Mouse (Mus musculus) right cerebral cortex, adult 18-20 months (tissue): ENCODE measurements around the gene Il25.
"Not testable (repeated sequence)": the region's sequence is repeated elsewhere in the genome, so short reads cannot be mapped to it uniquely, and the experiment has no call there.

Experiments used
- DNase-seq: peaks from one replicate; pipeline ENCODE4 v3.0.0; 2022; ENCODE audit warnings: mixed read lengths

The Il25 gene

DNA sequence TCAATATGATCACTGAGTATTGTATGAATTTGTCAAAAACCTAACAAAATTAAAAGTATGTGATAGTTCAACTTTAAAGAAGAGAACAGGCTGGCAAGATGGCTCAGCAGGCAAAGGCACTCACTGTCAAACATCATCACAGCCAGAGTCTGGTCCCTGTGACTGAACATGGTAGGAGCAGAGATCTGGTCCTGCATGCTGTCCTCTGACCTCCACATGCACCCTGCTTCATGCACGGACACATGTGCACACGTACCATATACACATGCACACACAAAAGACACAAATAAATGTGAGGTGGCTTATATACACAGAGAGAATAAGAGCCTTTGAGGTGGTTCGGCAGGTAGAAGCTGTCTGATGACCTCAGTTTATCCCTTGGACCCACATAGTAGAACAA is 23.0 kb downstream of the Il25 start:
- no peak for DNase-seq

DNA sequence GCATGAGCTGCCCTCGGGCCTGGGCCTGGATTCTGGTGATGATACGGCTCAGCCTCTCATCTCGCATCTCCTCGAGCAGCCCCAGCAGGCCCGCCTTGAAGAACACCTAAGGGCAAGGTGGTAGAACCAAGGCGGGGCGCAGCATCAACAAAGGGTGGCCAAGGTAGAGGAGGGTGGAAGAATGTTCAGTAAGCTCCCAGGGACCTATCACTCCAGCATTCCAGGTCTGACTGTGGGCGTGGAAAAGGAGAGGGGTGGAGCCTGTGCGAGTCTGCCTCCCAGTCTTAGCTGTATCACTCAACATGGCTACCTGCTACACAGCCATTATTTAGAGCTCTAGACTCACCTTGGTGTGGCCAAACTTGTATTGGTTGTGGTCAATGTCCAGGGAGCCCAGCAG is 24.0 kb downstream of the Il25 start:
- DNase-seq, result no peak

DNA sequence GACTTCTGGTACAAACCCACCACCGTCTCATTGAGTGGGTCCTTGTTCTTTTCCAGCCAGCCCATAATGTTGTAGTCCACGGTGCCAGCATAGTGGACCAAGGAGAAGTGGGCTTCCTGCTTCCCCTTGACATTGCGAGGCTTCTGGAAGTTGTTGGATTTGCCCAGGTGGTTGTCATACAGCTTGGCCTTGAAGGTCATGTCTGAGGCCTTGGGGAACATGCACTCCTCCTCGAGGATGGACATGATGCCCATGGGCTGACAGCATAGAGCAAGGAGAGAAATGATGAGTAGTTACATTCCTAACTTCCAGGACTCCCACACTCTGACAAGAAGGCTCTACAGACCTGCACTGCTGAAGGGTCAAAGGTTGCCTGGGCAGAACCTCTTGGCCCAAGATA is 26.0 kb downstream of the Il25 start:
- no peak for DNase-seq

DNA sequence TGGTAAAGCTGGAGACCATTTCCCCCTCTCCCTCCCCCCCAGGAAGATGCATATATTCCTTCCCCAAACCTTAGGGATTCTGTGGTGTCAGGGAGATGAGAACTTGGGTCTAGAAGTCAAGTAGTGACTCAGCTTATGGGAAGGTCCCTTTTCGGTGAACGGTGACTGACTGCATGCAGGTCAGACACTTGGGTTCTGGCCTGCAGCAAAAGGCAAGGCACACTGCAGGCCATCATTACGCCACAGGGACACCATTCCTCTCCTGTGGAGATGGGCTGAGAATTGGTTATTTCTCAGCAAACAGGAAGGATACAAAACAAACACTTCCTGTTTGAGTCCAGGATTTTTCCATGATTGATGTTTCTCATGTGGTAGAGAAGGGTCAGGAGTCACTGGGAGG is 26.7 kb downstream of the Il25 start:
- DNase-seq, result no peak

DNA sequence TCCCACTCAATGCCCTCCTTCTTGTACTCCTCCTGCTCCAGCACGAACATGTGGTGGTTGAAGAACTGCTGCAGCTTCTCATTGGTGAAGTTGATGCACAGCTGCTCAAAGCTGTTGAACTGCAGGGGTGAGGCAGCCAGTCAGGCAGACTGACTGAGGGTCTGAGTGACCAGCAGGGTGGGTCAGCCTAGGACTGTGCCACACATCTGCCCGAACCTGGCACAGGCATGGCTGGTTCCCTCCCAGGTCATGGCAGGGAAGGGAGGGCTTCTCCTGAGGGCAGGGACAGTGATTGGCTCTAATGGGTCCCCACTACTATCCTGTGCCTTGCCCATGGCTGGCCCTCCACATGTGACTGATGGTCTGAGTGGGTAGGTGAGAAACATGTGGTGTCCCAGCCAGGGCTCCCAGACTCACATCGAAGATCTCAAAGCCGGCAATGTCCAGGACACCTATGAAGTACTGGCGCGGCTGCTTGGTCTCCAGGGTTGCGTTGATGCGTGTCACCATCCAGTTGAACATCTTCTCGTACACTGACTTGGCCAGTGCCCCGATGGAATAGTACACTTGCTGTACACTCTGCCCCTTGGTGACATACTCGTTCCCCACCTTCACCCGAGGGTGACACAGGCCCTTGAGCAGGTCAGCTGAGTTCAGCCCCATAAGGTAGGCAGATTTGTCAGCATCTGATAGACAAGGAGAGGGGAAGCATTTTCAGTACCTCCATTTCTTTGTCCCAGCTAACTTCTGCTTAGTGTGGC is 27.5 kb downstream of the Il25 start:
- not testable (repeated sequence) for DNase-seq

DNA sequence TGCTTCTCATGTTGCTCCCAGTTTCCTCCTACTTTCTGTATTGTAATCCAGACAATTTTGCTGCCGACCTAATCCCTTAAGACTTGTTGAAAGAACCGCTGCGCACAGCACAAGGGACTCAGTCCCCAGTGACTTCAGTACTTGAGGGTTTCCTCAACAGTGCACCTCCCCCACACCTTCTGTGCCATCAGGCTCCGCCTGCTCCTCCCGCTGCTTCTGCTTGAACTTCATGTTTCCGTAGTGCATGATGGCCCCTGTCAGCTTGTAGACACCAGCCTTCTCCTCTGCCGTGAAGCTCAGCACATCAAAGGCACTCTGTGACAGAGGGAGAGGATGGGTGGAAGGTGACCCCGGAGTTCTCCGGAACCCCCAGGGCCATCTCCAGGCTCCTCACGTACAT is 28.3 kb downstream of the Il25 start:
- DNase-seq, result peak; percentile 28

DNA sequence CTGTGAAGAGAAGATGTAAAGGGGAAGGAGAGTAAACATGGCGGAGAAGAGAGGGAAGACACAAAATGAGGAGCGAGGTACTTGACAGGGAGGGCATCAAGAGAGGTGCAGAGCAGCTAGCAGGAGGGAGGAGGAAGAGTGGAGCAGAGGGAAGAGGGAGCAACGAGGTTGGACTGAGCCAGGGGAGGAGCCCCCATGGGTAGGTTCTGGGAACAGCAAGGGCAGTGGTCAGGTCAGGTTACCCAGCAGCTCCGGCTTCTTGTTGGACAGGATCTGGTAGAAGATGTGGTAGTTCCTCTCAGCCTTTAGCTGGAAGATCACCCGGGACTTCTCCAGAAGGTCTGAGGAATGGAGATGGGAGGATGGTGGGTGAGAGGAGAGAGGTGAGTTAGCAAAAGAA is 29.0 kb downstream of the Il25 start:
- DNase-seq, result no peak

DNA sequence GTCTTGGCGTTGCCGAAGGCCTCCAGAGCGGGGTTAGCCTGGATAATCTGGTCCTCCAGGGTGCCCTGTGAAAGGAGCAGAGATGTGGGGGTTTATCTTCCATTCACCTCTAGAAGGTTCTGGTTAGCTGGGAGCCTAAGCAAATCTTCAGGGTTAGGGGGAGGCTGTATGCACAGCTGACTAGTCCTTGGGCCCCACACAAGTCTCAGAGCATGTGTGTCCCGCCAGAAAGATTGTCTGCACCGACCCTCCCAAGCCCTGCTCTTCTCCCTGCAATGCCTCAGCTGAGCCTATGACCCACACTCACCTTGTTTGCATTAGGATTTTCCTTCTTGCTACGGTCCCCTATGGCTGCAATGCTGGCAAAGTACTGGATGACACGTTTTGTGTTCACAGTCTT is 30.2 kb downstream of the Il25 start:
- no peak for DNase-seq

DNA sequence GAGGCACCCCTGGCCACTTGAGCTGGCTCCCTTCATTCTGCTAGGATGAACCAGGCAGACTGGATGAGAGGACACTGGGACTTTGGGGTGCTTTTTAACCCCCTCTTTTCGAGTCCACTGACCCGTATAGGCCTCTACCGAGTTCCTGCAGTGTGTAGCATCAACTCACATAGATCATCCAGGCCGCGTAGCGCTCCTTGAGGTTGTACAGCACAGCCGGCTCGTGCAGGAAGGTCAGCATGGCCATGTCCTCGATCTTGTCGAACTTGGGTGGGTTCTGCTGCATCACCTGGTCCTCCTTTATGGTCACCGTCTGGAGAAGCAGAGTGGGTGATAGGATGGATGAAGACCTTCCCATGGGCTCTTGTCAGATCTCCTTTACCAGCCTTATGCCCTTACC is 31.2 kb downstream of the Il25 start:
- DNase-seq, result no peak

DNA sequence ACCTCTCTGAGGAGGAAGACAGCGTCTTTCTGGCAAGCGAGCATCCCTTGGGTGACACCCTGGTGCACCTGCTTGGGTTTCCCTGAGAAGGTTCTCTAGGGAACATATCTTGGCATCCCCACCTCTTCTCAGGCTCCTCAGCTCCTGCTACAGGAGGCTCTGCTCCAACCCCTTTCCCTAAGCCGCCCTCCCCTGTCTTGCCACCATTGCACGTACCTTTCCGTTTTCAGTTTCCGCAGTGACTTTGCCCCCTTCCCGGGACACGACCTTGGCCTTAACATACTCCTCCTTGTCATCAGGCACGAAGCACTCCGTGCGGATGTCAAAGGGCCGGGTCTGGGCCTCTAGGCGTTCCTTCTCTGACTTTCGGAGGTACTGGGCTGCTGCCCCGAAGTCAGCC is 32.5 kb downstream of the Il25 start:
- DNase-seq, result no peak

DNA sequence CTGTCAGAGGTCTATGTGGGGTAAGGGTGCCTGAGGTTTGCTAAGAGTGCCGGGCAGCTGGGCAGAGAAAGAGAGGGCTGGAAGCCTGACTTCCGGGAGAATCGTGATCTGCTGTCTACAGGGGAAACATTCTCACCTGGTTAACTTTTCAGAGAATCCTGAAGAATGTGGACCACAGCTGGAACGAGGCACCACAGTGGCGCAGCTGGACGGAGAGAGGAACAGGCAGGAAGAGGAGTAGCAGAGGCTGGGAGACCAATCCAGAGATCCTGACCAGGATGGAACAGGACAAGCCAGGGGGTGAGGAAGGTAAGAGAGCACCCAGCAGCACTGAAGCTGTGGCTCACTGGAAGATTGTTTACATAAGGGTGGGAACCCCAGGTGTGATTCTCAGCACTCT is 33.1 kb downstream of the Il25 start:
- no peak for DNase-seq

DNA sequence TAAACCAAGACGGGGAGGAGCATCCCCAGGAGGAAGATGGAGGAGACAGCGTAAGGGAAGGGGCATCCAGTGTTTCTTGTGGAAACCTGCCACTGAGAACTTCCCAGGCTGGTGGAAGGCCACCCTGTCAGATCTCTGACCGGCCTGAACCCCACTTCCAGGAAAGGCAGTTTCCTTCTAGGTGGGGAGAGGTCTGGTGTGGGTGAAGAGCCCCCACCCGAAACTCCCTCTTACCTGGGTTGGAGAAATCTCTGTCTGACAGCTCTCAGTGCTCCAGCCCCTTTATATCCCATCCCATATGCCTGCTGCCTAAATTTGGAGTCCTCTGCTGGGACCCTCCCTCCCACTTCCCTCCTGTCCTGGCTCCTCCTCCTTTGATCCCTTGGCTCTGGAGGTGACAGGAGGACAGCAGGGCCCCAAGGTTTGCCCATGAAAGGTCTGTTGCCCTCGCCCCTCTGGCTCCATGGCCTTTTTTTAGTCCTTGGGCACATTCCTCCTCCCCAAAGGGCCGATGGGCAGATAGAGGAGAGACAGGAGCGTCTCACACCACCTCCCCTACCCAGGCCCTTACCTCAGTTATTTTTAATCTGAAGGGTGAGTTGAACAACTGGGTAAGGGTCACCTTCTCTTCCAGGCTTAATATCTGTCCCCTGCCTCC is 34.0 kb downstream of the Il25 start, which contains the start of gene Myh6:
Gene Myh6, minus strand, starts transcription at position 608 of the 658 bp plus-strand sequence.
- DNase-seq, result no peak

DNA sequence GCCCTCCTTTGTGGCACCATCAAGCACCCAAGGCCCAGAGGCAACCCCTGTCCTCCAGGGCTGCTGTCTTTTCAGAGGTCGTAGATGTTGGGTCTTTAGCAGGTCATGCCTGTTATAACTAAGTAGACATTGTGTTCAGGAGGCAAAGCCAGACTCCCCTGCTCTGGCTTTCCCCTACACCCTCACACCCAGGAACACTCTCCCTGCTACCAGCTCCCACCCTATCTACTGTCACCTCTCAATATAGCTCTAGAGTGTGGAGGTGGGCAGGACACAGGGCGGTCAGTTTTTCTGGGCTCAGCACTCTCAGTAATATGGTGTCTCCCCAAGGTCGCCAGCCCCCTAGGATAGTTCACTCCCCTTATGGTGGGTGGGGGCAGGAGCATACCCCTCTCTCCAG is 35.4 kb downstream of the Il25 start:
- no peak for DNase-seq

DNA sequence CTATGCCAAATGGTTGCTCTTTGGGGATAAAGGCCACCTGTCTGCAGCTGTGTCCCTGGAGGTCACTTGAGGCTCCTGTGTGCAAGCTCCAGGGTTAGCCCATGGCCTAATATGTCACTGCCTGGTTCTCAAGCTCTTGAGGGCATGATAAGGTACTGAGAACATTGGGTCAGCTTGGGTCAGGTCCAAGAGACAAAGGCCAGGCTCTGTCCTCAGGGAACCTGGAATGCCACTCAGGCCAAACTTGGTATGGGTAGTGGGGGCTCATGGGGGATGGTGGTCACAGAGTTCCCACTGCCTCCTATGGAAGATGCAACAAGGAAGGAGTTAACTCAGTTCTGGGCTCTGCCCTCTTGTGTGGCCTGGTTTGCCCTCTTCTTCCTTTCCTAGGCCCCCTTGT is 35.8 kb downstream of the Il25 start:
- DNase-seq, result no peak

DNA sequence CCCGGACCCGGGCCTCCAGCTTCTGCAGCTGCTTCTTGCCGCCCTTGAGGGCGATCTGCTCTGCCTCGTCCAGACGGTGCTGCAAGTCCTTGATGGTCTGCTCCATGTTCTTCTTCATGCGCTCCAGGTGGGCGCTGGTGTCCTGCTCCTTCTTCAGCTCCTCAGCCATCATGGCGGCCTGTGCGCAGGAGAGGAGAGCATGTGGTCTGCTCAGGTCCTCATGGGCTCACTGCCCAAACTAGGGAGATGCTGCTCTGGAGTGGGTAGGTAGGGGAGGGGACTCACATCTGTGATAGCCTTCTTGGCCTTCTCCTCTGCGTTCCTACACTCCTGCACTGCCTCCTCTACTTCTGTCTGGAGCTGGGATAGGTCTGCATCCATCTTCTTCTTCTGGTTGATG is 40.3 kb downstream of the Il25 start:
- not testable (repeated sequence) for DNase-seq

DNA sequence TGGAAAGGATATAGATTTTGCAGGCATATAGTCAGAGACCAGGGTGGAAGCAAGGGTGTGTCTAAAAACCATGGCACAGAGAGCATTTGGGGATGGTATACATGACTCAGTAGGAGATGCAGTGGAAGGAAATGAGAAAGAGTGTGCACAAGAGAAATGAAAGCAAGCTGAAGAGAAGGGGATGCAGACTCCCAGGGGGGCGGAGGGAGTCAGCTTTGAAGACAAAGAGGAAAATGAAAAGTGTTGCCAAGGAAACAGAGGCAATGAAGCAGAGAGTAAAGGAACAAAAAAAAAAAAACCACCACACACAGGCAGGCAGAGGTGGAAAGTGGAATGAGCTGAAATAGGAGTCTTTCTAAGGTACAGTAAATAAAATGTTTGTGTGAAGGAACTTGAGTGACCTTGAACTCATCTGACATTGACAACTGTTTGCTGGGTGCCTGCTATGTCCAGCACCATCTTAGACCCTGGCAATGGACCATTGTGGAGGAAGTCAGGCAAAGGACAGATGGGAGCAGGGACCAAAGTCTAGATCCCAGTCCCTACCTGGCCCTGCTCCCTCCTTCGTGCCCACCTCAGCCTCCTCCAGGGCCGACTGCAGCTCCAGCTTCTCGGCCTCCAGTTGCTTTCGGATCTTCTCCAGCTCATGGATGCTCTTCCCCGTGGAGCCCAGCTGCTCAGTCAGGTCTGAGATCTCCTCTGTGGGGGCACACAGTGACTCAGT is 41.7 kb downstream of the Il25 start:
- DNase-seq, result peak; percentile 37

DNA sequence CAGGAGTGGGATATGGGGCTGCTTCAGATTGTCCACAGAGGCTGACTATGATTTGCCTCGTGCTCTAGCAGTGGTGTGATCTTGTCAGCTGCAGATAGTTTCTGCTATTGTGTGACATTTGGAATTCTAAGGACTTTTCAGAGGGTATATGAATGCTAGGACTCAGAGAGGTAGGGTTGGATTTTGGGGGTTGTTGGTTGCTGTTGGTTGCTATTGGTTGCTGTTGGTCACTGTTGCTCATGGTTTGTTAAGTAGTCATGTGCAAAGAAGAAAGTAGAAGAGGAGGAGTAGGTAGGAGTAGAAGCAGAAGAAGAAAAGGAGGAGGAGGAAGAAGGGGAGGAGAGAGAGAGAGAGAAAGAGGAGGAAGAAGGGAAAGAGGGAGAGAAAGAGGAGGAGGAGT is 44.1 kb downstream of the Il25 start, which contains the start of gene Gm17428:
Gene Gm17428, plus strand, starts transcription at position 301 of the 400 bp plus-strand sequence.
- no peak for DNase-seq

DNA sequence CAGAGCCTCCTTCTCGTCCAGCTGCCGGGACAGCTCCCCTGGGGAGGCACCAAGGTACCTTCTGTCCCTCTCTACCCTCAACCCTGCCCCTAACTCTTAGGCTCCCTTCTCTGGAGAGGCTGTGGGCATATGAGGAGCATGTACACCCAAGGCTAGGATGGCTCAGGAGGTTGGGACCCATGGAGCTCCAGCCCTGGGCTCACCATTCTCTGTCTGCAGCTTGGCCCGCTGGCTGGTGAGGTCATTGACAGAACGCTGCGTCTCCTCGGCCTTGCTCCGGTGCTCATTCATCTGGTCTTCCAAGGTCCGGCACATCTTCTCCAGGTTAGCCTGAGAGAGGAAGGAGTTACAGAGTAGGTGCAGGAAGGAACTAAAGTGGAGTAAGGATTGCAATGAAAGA is 46.2 kb downstream of the Il25 start:
- no peak for DNase-seq

DNA sequence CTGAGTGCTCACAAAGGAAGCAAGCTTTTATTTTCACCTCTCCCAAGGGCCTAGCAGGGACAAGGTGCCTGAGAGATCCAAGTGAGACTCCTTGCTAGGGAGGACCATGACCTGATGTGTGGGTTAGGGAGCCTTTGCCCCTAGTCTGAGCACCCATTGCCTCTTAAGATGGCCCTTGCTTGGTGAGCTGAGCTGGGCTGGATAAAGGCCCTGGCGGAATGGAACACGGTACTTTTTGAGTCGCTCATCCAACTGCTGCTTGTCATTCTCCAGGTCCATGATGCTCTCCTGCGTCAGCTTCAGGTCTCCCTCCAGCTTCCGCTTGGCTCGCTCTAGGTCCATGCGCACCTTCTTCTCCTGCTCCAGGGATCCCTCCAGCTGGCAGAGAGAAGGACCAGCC is 49.4 kb downstream of the Il25 start:
- DNase-seq, result no peak
